Comparison of ENCODE assay signal across 8 mouse cellular contexts in the genomic region with DNA sequence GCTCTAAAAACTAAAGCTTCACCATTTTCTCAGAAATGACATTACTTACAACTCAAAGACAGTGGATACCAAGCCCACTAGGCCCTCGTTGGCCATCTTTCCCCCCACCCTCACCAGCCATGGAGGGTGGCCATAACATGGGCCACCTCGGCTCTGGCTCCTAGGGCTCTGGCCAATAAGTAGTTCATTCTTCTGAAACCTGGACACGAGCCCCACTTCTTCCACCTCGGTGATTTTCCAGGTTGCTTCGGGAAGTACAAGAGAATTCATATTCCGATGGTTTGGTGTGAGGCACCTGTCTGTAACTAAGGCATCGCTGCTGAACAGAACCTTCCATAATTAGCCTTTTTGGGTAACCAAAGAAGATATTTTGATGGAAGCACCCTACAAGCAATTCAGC.
DNase-seq lines count a peak whose midpoint lies in the region; ATAC-seq and TF ChIP-seq lines count a peak whose summit lies in the region.

No protein-coding gene starts in this region.

- no peaks in the 10 kb centered on the region for H3K9me3 ChIP-seq in forebrain, embryonic 10.5 days
- no peaks in the 10 kb centered on the region for H3K9me3 ChIP-seq in stomach, postnatal 0 days (ENCODE audit: control insufficient read depth, low read length)

- TF ChIP-seq EP300 in stomach, postnatal 0 days (optimal IDR thresholded peaks at IDR 0.05), result no peak

- peaks cover 29% of the 10 kb centered on the region for H3K4me1 ChIP-seq in forebrain, embryonic 10.5 days
- H3K4me1 ChIP-seq in stomach, postnatal 0 days (replicated peaks; ENCODE audit: control insufficient read depth, insufficient read depth), result no peaks in the 10 kb centered on the region

- no peak for TF ChIP-seq CTCF in stomach, postnatal 0 days (IDR thresholded peaks at IDR 0.05; ENCODE audit: low read depth)

- H3K27me3 ChIP-seq in forebrain, embryonic 10.5 days (ENCODE audit: poor library complexity, severe bottlenecking), result peaks cover 35% of the 10 kb centered on the region
- no peaks in the 10 kb centered on the region for H3K27me3 ChIP-seq in stomach, postnatal 0 days (ENCODE audit: control insufficient read depth, insufficient read depth, low read length)

- peak overlapping the region; percentile 96 for H3K27ac ChIP-seq in forebrain, embryonic 10.5 days
- H3K27ac ChIP-seq in stomach, postnatal 0 days (replicated peaks), result peak overlapping the region; percentile 93

- no peak for ATAC-seq in stomach, postnatal 0 days (ENCODE audit: low FRiP score, low TSS enrichment)
- ATAC-seq in erythroid progenitor cell, adult 5-6 weeks (replicated peaks; ENCODE audit: low FRiP score, poor library complexity, severe bottlenecking), result no peak
- ATAC-seq in frontal cortex, adult (ENCODE audit: low TSS enrichment), result no peak

- 62% methylated on average over 7 of the region's 7 CpGs for WGBS in forebrain, embryonic 10.5 days
- WGBS in stomach, postnatal 0 days, result 41% methylated on average over 7 of the region's 7 CpGs

- H3K9ac ChIP-seq in stomach, postnatal 0 days (ENCODE audit: low read length), result peak overlapping the region; percentile 76

- peak overlapping the region; percentile 78 for H3K4me2 ChIP-seq in stomach, postnatal 0 days (replicated peaks; ENCODE audit: low read depth)

- DNase-seq in kidney, adult 18-20 months, result peak; percentile 8
- DNase-seq in kidney, adult 8-10 months, result no peak
- DNase-seq in T-cell, adult 2 months (ENCODE audit: low spot score), result peak; percentile 3
- DNase-seq in forebrain, embryonic 10.5 days (ENCODE audit: extremely low spot score, low spot score), result no peak
- peak; percentile 14 for DNase-seq in liver
- DNase-seq in stomach, postnatal 0 days (ENCODE audit: low spot score), result no peak

- H3K36me3 ChIP-seq in forebrain, embryonic 10.5 days (replicated peaks), result peaks cover 4% of the 10 kb centered on the region
- no peaks in the 10 kb centered on the region for H3K36me3 ChIP-seq in stomach, postnatal 0 days (ENCODE audit: control insufficient read depth, insufficient read depth, low read length)

- peak overlapping the region; percentile 73 for H3K4me3 ChIP-seq in forebrain, embryonic 10.5 days
- peak overlapping the region; percentile 60 for H3K4me3 ChIP-seq in stomach, postnatal 0 days (ENCODE audit: low read depth, low read length)

Comparison
In these comparisons a context has a peak if more than half of its experiments do, and no peak if none do; other contexts are left out.
1. DNase-seq: peak in kidney, adult 18-20 months (single experiment), T-cell, adult 2 months (single experiment) and liver (single experiment); none in kidney, adult 8-10 months (0 of 2), forebrain, embryonic 10.5 days (single experiment) and stomach, postnatal 0 days (single experiment).